Mouse (Mus musculus) retina, postnatal 7 days (tissue): Measurements from ENCODE around the gene Prpf38b.

Experiments
- DNase-seq: peaks from one replicate; pipeline ENCODE4 v3.0.0-alpha.2; 2012; ENCODE audit warnings: low read depth, low spot score

Gene Prpf38b

DNA sequence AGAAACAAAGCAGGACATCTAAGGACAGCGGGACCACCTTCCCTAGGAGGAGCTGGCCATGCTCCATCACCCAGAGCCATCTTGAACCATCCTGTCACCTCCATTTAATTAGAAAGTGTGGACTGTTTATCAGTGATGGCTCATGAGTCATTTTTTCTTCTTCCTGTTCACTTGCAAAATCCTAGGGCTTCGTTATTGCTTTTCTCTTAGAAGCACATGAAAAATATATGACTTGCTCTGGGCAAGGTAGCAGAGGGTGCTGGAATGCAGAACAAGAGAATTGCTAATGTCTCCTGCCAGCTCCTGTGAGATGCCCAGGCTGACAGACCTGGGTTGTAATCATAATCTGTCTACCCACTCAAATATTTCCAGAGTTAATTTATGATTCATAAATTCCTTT lies 50.7 kb downstream of the Prpf38b start:
- no peak for DNase-seq

DNA sequence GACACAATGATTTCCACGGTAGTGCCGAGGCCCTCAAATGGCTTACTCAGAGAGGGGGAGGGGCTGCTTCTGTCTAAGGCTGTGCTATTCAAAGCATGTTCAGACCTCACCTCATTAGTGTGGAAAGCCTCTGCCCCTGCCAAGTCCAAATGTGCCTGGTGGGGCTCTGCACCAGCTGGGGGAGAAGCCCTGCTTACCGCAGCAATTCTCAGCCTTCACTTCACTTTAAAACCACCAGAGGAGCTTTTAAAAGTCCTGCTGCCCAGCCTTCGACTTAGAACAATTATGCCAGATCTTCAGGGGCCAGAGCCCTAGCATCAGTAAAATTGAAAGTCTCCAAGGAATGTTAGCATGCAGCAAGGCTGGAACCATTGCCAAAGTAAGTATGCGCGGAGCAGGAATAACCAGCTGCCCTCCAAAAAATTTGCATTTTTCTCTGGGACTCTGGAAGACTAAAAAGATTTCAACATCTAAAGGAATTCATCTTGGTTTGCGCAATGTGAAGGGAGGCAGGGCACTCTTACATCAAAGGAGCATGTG lies 53.2 kb downstream of the Prpf38b start:
- no peak for DNase-seq

DNA sequence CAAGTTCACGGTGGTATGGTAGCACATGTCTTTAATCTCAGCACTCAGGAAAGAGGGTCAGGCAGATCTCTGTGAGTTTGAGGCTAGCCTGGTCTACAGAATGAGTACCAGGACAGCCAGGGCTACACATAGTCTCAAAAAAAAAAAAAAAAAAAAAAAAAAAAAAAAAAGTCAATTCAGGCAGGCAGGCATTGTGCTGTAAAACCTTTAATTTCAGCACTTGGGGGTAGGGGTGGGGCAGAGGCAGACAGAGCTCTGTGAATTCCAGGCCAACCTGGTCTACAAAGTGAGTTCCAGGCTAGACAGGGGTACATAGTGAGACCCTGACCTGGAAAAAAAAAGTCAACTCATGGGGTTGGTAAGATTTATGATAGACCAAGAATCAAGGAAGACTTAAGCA lies 53.8 kb downstream of the Prpf38b start:
- no peak for DNase-seq

DNA sequence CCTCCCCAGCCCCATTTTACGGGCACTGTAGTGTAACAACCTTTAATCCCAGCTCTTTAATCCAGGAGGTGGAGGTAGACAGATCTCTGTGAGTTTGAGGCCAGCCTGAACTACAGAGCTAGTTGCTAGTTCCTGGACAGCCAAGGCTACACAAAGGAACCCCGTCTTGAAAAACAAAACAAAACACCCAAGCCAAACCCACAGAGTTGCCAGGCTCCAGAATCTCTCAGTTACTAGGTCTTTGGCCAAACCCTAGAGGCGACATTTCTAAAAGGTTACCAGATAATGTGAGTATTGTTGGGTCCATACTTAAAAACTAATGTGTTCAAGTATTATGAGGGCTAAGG lies 54.4 kb downstream of the Prpf38b start:
- no peak for DNase-seq

DNA sequence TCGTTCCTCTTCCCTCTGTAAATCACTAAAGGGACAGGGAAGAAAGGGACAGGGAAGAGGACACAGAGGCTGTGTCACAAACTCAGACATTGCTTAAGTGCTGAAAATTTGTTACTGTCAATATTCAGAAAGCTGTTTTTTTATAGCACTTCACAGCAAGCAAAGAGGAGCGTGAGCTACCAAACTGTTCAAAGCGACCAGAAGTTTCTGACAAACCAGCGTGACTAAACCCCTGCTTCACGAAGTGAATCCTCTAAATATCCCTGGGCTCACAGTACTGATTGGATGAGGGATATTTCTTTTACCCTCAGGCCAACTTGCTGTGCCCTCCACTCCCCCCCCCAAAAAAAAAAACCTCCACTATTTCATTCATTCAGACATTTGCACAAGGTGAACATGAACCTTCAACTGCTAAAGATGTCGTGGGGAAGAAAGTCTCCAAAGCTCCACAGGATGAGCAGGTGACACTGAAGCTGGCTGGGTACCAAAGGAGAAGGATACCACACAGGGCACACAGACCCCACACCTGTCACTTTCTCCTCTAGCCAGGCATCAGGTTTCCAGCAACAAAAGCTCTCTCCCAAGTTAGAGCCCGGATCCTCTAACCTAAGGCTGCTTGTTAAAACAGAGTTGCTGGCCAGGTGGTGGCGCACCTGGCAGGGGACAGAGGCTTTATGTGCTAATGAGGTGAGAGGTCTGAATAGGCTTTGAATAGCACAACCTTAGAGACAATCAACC lies 55.0 kb downstream of the Prpf38b start:
- DNase-seq: no peak

DNA sequence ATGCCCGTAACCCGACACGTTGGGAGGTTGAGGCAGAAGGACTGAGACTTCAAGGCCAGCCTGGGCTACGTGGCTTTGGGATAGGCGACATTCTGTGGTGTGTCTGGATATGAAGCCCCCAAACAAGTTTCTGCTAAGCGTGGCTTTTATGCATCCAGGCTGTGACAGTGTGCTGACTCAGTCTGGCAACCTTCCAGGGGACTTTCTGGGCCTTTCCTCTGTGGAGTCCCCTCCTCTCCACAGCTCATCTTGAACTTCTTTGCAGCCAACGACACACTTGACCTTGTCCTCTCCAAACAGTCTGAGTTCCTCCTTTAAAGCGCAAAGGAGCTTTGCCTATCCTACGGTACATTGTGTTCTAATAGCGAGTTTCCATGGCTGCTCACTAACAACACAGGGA lies 55.7 kb downstream of the Prpf38b start:
- DNase-seq: no peak

DNA sequence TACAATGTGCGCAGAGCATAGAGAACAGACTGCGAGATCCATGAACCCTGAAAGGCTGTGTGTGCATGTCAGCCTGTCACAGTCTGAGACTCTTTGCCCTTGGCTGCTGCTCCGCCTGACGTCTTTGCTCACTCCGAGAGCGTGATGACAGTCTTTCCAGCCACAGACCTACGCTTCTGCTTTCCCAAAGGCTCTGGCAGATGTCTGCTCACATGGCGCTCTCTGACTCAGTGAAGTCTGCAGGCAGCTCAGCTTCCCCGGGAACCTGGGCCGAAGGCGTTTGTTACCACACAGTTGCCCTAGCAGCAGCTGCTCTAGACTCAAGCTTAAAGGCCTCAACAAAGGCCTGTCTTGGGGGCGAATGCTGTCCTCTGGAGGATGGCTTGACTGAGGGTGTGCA lies 56.2 kb downstream of the Prpf38b start:
- DNase-seq: no peak

DNA sequence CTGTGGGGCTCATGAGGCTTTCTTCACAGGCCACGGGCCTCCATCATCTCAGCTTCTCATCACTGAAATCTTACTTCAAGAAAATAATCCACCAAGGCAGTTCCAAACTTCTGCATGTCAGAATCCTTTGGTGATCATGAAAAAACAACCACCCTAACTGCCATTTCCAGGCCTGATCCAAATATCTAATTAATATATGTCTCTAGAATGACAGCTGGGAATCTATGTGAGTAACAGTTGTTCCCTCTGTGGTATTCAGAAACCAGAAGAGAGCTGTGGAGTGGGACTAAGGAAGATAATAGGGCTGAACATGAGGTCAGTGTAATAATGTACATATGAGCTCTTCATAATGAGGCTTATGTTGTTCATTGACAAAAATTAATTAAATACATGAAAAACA lies 58.3 kb downstream of the Prpf38b start:
- DNase-seq: no peak
